Mouse (Mus musculus) cerebellum, adult 11 months (tissue): ENCODE results near the gene Mettl23.
"Not testable (repeated sequence)": the region's sequence is repeated elsewhere in the genome, so short reads cannot be mapped to it uniquely, and the experiment has no call there.

ENCODE experiments used
- DNase-seq: peaks from one replicate; pipeline ENCODE4 v3.0.0; 2022

Mettl23 gene

GRCm38 (mm10) chr11:116819932-116820593 is 23.0 kb upstream of the Mettl23 start:
- no peak for DNase-seq

GRCm38 (mm10) chr11:116821057-116821940 is 21.8 kb upstream of the Mettl23 start:
- DNase-seq: no peak

GRCm38 (mm10) chr11:116822215-116822614 is 20.9 kb upstream of the Mettl23 start:
- no peak for DNase-seq

DNA sequence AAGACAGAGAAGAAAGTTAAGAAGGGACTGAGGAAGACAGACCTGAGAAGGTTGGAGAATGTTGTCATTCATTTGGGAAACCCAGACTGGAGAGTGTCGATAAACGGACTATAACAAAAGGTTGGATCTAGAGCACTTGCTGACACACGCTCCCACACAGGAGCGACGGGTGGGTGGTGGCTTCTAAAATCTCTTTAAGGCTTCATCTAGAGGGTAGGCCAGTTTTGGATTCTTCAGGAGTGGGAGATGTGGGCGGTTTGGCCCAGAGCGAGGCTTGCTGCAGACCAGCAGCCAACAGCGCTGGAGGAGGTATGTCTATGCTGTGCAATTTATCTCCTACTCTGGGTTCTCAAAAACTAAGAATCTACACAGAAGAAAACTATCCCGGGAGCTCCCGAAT is 20.5 kb upstream of the Mettl23 start:
- DNase-seq: no peak

- DNase-seq: no peak
Observed at GRCm38 (mm10) chr11:116823255-116823654, 19.8 kb upstream of the Mettl23 start.

- not testable (repeated sequence) for DNase-seq
Observed at GRCm38 (mm10) chr11:116823885-116824284, 19.2 kb upstream of the Mettl23 start.

- no peak for DNase-seq
Observed at GRCm38 (mm10) chr11:116825230-116825629, 17.8 kb upstream of the Mettl23 start.

GRCm38 (mm10) chr11:116826550-116827504 is 16.3 kb upstream of the Mettl23 start:
- DNase-seq: no peak

DNA sequence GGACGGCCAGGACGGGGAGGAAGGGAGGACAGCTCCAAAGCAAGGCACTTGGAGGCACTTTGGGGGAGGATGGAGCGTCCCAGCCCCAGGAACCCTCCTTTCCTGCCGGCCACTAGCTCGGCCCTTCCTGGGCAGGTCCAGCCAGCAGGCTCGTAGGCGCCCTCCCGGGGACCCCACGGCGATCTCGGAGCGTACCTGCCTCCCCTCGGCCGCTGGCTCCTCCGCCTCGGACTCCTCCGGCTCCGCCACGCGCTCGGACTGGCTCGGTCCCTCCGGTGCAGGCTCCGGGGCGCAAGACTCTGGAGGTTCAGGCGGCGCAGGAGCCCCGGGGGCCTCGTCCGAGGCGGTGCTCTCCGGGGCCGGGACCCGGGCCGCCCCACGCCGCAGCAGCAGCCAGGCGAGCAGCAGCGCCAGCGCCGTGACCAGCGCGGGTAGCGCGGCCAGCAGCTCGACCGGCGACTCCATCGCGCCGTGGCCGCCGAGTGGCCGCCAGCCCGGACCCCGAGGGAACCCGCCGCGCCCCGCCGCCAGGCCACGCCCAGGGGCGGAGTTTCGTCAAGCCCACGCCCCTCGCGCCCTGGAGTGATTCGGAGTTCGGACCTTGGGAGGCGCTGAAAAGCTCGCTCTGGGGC is 15.4 kb upstream of the Mettl23 start, which contains the start of gene Mxra7:
TSS of gene Mxra7 (minus strand) at position 513 of the 632 bp plus-strand sequence.
- DNase-seq: peak; percentile 70

DNA sequence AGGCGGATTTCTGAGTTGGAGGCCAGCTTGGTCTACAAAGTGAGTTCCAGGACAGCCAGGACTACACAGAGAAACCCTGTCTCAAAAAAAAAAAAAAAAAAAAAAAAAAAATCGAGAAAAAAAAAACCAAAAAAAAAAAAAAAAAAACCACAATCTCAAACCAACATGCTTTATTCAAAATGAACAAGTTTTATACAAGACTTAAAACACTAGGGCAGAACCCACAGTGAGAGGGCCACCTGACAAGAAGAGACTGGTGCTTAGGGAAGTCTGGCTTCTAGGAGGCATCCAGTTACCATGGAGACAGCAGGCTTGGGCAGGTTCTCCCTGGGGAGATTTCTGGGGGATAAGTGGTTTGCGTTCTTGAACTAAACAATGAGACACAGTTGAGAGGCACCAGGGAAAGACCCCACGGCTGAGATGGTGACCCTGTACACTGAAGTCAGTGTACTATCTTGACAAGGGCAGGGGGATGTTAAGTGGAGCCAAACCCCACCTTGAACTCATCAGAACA is 10.8 kb upstream of the Mettl23 start:
- DNase-seq: no peak

DNA sequence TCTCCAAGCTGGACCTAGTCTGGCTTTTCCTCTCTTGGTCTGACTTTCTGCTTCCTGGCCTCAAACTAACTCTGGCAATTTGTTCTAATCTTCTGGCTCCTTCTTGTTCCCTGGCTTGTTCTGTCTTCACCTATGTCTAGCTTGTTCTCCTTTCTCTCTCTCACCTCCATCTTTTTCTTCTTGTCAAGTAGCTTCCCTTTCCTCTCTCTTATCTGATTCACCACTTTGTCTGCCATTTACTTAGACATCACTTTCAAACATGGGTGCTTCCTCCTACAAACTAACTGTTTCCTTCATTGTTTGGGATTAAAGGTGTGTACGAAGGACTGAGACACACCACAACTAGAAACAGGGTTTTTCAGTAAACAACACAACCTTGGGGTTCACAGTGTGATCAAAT is 8.1 kb upstream of the Mettl23 start:
- DNase-seq: no peak

DNA sequence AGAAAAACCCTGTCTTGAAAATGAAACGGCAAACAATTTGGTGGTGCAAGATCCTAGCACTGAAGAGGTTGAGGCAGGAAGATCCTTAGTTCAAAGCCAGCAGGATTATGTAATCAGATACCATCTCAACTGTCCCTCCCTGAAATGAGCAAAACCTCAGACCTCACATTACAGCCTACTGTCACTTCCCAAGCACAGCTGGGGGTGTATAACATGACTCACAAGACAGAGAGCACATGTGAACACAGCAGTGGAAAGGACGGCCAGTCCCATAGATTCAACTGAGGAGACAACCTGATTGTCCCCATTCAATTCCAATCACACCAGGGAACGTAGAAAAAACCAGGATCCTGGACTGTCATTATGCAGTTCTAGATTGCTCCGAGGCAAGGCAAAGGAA is 6.8 kb upstream of the Mettl23 start:
- no peak for DNase-seq

- DNase-seq: no peak
Observed at GRCm38 (mm10) chr11:116837441-116837840, 5.6 kb upstream of the Mettl23 start.

DNA sequence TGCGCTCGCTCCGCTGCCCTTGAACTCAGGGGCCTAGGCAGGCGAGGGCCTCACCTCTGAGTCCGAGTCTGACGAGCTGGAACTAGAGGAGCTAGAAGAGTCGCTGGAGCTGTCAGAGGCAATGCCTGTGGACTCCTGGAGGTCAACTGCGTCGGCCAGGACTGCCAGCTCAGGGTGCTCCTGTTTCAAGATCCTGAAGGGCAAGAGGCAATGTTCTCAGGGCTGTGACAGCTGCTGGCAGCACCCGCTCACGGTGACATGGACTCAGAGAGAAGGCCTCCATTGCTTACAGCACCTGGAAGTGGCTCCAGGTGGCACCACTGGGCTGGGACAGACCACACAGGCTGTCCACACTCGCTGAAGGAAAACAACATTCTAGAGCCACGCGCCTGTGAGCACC is 4.1 kb upstream of the Mettl23 start:
- DNase-seq: no peak

DNA sequence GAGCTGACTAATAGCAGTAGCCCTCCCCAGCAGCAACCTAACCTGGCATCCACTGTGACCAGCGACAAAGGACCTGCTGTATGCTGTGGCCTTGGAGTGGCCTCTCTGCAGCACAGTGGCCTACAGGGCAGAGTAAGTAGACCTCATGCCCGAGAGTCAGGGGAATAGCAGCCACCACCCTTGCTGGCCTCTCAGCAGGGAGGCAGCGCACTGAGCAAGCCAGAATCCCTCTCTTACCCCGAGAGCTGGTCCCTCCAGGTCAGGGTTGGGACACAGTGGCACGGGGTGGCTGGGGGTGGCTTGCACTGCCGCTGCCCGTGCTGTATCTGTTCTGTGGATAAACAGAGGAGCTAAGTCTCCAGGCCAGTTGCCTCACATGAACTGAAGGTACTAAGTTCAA is 3.5 kb upstream of the Mettl23 start:
- DNase-seq: no peak

DNA sequence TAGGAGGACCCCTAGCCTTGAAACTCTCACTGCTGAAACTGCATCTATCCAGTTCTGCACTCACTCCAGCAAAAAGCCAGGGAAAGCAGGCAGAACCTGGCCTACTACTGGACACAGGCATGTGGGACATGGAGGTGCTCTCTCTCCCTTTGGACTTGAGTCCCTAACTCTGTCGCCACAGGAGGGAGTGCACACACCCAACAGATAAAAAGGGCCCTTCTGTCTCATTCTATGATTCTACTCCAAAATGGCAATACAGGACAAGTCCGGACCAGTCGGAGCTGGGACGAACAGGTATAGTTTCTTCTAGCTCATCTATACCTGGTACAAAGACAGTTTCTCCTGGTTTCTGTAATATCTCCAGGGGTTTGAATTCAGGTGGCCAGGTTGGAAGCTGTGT is 2.3 kb upstream of the Mettl23 start:
- no peak for DNase-seq

DNA sequence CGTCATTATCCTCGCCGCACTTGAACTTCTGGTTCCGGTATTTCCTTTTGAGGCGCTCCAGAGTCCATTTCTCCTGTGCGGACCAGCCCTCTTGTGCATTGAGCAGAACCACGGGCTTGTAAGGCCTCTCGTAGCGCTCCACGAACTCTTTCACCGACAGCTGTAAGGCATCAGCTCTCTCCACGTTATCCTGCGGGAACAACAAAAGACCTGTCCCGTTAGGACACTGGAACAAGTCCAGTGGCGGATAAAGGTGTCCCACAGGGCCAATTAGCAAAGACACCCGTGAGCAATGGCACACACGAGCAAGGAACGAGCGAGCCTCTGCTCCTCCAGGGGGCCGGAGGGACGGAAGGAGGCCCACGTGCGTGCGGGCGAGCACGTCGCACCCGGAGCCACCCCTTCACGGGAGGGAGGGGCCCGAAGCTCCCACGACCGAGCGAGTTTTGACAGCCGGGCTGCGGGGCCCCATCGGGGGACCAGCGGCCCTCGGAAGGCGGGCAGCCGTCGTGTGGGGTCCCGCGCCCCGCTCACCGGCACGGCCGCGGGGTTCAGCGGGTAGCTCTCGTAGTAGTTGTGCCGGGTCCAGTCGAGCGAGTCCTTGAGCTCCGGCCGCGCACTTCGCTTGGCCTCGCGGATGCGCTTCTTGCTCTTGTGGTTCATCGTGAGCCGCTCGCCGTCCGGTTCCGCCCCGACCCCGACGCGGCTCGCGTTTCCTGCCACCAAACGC is 382 bp upstream of the Mettl23 start:
- DNase-seq: peak; percentile 69

DNA sequence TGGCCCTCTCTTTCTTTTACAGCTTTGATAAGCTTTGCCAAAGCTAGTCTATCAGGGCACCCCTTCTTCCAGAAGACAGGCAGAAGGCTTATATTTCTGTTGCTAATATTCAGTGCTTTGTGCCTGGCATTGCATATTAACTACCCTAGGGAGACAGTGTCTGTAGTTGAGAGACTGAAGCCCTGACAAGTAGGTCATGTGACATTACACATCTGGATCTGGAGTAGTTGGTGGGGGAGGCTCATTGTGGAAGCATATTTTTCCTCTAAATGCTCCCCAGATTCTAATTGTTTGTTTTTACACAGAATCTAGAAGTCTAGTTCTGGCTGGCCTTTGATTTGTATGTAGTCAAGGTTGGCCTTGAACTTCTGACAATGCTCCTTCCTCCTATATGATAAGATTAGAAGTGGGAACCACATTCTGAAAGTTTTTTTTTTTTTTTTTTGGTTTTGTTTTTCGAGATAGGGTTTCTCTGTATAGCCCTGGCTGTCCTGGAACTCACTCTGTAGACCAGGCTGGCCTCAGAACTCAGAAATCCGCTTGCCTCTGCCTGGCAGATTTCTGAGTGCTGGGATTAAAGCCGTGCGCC is 3.6 kb downstream of the Mettl23 start:
- no peak for DNase-seq

- no peak for DNase-seq
Observed at GRCm38 (mm10) chr11:116847187-116848085, 4.4 kb downstream of the Mettl23 start.
